Mouse (Mus musculus) retina, embryonic 14.5 days (tissue): ENCODE measurements around the gene Igf1r.

Source experiments
- DNase-seq: peaks from one replicate; pipeline ENCODE4 v3.0.0-alpha.2; 2015; ENCODE audit warnings: low spot score

Igf1r gene

GRCm38 (mm10) chr7:67952777-67953700 is at the start of gene Igf1r:
TSS of gene Igf1r (plus strand) at chr7:67952827.
- peak; percentile 67 for DNase-seq

- DNase-seq: no peak
These were observed 46.3 kb upstream of the Igf1r start for GRCm38 (mm10) chr7:67906358-67906757.

- no peak for DNase-seq
These were observed 44.7 kb upstream of the Igf1r start for GRCm38 (mm10) chr7:67907786-67908400.

- DNase-seq: peak; percentile 6
These were observed 42.1 kb upstream of the Igf1r start for GRCm38 (mm10) chr7:67910528-67910927.

GRCm38 (mm10) chr7:67910947-67911346 is 41.7 kb upstream of the Igf1r start:
- DNase-seq: no peak

- DNase-seq: no peak
These were observed 40.8 kb upstream of the Igf1r start for GRCm38 (mm10) chr7:67911841-67912240.

GRCm38 (mm10) chr7:67916960-67917359 is 35.7 kb upstream of the Igf1r start:
- no peak for DNase-seq

GRCm38 (mm10) chr7:67917753-67918152 is 34.9 kb upstream of the Igf1r start:
- DNase-seq: no peak

- no peak for DNase-seq
These were observed 33.2 kb upstream of the Igf1r start for GRCm38 (mm10) chr7:67919467-67919866.

GRCm38 (mm10) chr7:67924215-67924614 is 28.4 kb upstream of the Igf1r start:
- DNase-seq: no peak

- DNase-seq: no peak
These were observed 22.5 kb upstream of the Igf1r start for GRCm38 (mm10) chr7:67930132-67930531.

- no peak for DNase-seq
These were observed 15.8 kb upstream of the Igf1r start for GRCm38 (mm10) chr7:67936801-67937200.

GRCm38 (mm10) chr7:67943805-67944204 is 8.8 kb upstream of the Igf1r start:
- no peak for DNase-seq

- DNase-seq: no peak
These were observed 5.7 kb upstream of the Igf1r start for GRCm38 (mm10) chr7:67946901-67947300.

- no peak for DNase-seq
These were observed 2.2 kb upstream of the Igf1r start for GRCm38 (mm10) chr7:67950346-67950814.

GRCm38 (mm10) chr7:67950815-67951531 is 1.7 kb upstream of the Igf1r start:
- DNase-seq: peak; percentile 90

GRCm38 (mm10) chr7:67951532-67952035 is 1.0 kb upstream of the Igf1r start:
- DNase-seq: peak; percentile 96

GRCm38 (mm10) chr7:67952036-67952681 is 468 bp upstream of the Igf1r start:
- peak; percentile 84 for DNase-seq

GRCm38 (mm10) chr7:67953764-67954242 is 1.2 kb downstream of the Igf1r start:
- no peak for DNase-seq

- DNase-seq: no peak
These were observed 2.1 kb downstream of the Igf1r start for GRCm38 (mm10) chr7:67954591-67955185.

GRCm38 (mm10) chr7:67955276-67955675 is 2.6 kb downstream of the Igf1r start:
- DNase-seq: no peak
